Mouse (Mus musculus) midbrain, embryonic 12.5 days (tissue): ENCODE data around the gene Adam23. TPM values are rescaled to one million over a fixed set of nuclear protein-coding genes. Genes with fewer than 3 reads are reported as not detected.

Experiments used
- ATAC-seq: fragments of 200-750 bp; cut with Nextera tagmentation; 2 replicates; pipeline ENCODE4 v1.8.0; 2017; ENCODE audit warnings: low read depth, moderate TSS enrichment, moderate library complexity; ENCODE audit not compliant: low FRiP score
- H3K27ac ChIP-seq: fragments of 300-500 bp; sonication (generic); replicated peaks from 2 replicates; pipeline ENCODE4 v1.5.1; 2016; ENCODE audit warnings: mild to moderate bottlenecking
- H3K27me3 ChIP-seq: fragments of 300-500 bp; sonication (generic); 2 replicates; pipeline ENCODE4 v1.6.1; 2016; ENCODE audit warnings: mild to moderate bottlenecking
- H3K36me3 ChIP-seq: fragments of 300-500 bp; sonication (generic); 2 replicates; pipeline ENCODE4 v1.6.1; 2016
- H3K4me1 ChIP-seq: fragments of 300-500 bp; sonication (generic); 2 replicates; pipeline ENCODE4 v1.6.1; 2016
- H3K4me2 ChIP-seq: fragments of 300-500 bp; sonication (generic); replicated peaks from 2 replicates; pipeline ENCODE4 v1.6.1; 2016; ENCODE audit warnings: mild to moderate bottlenecking, moderate library complexity
- H3K4me3 ChIP-seq: fragments of 300-500 bp; sonication (generic); 2 replicates; pipeline ENCODE4 v1.5.1; 2016; ENCODE audit warnings: mild to moderate bottlenecking
- H3K9ac ChIP-seq: fragments of 300-500 bp; sonication (generic); replicated peaks from 2 replicates; pipeline ENCODE4 v1.6.1; 2016; ENCODE audit warnings: mild to moderate bottlenecking, moderate library complexity
- H3K9me3 ChIP-seq: fragments of 300-500 bp; sonication (generic); 2 replicates; pipeline ENCODE4 v1.6.1; 2016; ENCODE audit warnings: mild to moderate bottlenecking
- WGBS: fragments of 180-500 bp; shearing (Covaris S2); methylation state at CpG from one replicate; pipeline ENCODE4 v1.1.7; 2016; 5-methylcytosine and 5-hydroxymethylcytosine counted together
- polyA plus RNA-seq: library from polyadenylated mRNA; unstranded; fragments of >200 nt; fragmentation: Nextera tagmentation; extraction: Ambion mirVana; gene quantifications from 2 replicates; pipeline ENCODE4 v1.2.1, GENCODE M21; 2016

Adam23 gene
- 10.2 and 13.9 TPM in 2 replicates for polyA plus RNA-seq

GRCm38 (mm10) chr1:63445656-63446046 is at the start of gene Adam23:
TSS of gene Adam23 (plus strand) at chr1:63445891.
- WGBS, result under 1% methylated on average over 36 of the region's 41 CpGs

GRCm38 (mm10) chr1:63401130-63401529 is 44.6 kb upstream of the Adam23 start:
- no peak overlapping the region for H3K9ac ChIP-seq
- H3K9me3 ChIP-seq, result no peaks in the 10 kb centered on the region
- H3K27ac ChIP-seq, result no peak overlapping the region
- no peak overlapping the region for H3K4me3 ChIP-seq
- no peaks in the 10 kb centered on the region for H3K27me3 ChIP-seq
- no peak for ATAC-seq
- no peak overlapping the region for H3K4me2 ChIP-seq
- WGBS, result 76% methylated on average over 5 of the region's 5 CpGs
- no peaks in the 10 kb centered on the region for H3K36me3 ChIP-seq
- no peaks in the 10 kb centered on the region for H3K4me1 ChIP-seq

More at GRCm38 (mm10) chr1:63445656-63446046, at the start of gene Adam23:
- Histone ChIP-seq H3K4me3 (peak within 1 kb of the TSS; percentile 72), H3K27ac (peak within 1 kb of the TSS; percentile 69), H3K36me3 (no peaks in the 10 kb centered on the region), H3K4me1 (peaks cover 9% of the 10 kb centered on the region), H3K9me3 (no peaks in the 10 kb centered on the region), H3K27me3 (0 out of 2 replicates have a peak, but pooled peaks cover 3% of the 10 kb centered on the region), H3K9ac (peak within 1 kb of the TSS; percentile 91), H3K4me2 (peak within 1 kb of the TSS; percentile 95)
- peak; percentile 87 for ATAC-seq

- no peaks in the 10 kb centered on the region for H3K9me3 ChIP-seq
- H3K4me3 ChIP-seq, result no peak overlapping the region
- no peaks in the 10 kb centered on the region for H3K36me3 ChIP-seq
- no peak for ATAC-seq
- H3K27me3 ChIP-seq, result no peaks in the 10 kb centered on the region
- no peaks in the 10 kb centered on the region for H3K4me1 ChIP-seq
- H3K9ac ChIP-seq, result no peak overlapping the region
- whole genome bisulfite sequencing, result 46% methylated on average over 4 of the region's 4 CpGs
- H3K27ac ChIP-seq, result no peak overlapping the region
- no peak overlapping the region for H3K4me2 ChIP-seq
Measured at GRCm38 (mm10) chr1:63403601-63404000, 42.1 kb upstream of the Adam23 start.

- ATAC-seq, result no peak
- Histone ChIP-seq H3K4me1 (no peaks in the 10 kb centered on the region), H3K27ac (no peak overlapping the region), H3K4me2 (no peak overlapping the region), H3K36me3 (no peaks in the 10 kb centered on the region), H3K4me3 (no peak overlapping the region), H3K9ac (no peak overlapping the region), H3K27me3 (no peaks in the 10 kb centered on the region), H3K9me3 (no peaks in the 10 kb centered on the region)
- 85% methylated on average over 6 of the region's 6 CpGs for WGBS
Measured at GRCm38 (mm10) chr1:63408344-63408743, 37.3 kb upstream of the Adam23 start.

- H3K27ac ChIP-seq, result no peak overlapping the region
- H3K27me3 ChIP-seq, result no peaks in the 10 kb centered on the region
- no peak for ATAC-seq
- no peak overlapping the region for H3K4me3 ChIP-seq
- no peaks in the 10 kb centered on the region for H3K9me3 ChIP-seq
- H3K4me2 ChIP-seq, result no peak overlapping the region
- H3K4me1 ChIP-seq, result peaks cover 6% of the 10 kb centered on the region
- no peaks in the 10 kb centered on the region for H3K36me3 ChIP-seq
- 81% methylated on average over 8 of the region's 8 CpGs for WGBS
- H3K9ac ChIP-seq, result no peak overlapping the region
Measured at GRCm38 (mm10) chr1:63418491-63418890, 27.2 kb upstream of the Adam23 start.

GRCm38 (mm10) chr1:63430668-63431067 is 15.0 kb upstream of the Adam23 start:
- Histone ChIP-seq H3K9ac (no peak overlapping the region), H3K4me2 (no peak overlapping the region), H3K4me1 (peaks cover 4% of the 10 kb centered on the region; the same call in 1 of the 2 replicates), H3K27me3 (no peaks in the 10 kb centered on the region), H3K27ac (no peak overlapping the region), H3K36me3 (no peaks in the 10 kb centered on the region), H3K4me3 (no peak overlapping the region), H3K9me3 (0 out of 2 replicates have a peak, but pooled peaks cover 4% of the 10 kb centered on the region)
- 77% methylated on average over 6 of the region's 6 CpGs for WGBS
- no peak for ATAC-seq

- 90% methylated on average over 8 of the region's 8 CpGs for WGBS
- Histone ChIP-seq H3K27me3 (no peaks in the 10 kb centered on the region), H3K36me3 (no peaks in the 10 kb centered on the region), H3K4me3 (no peak overlapping the region), H3K4me2 (no peak overlapping the region), H3K4me1 (peaks cover 4% of the 10 kb centered on the region; the same call in 1 of the 2 replicates), H3K27ac (no peak overlapping the region), H3K9me3 (0 out of 2 replicates have a peak, but pooled peaks cover 4% of the 10 kb centered on the region), H3K9ac (no peak overlapping the region)
- ATAC-seq, result no peak
Measured at GRCm38 (mm10) chr1:63431166-63431565, 14.5 kb upstream of the Adam23 start.

GRCm38 (mm10) chr1:63431842-63432241 is 13.8 kb upstream of the Adam23 start:
- H3K36me3 ChIP-seq, result no peaks in the 10 kb centered on the region
- no peak overlapping the region for H3K9ac ChIP-seq
- H3K4me2 ChIP-seq, result no peak overlapping the region
- WGBS, result 50% methylated on average over 3 of the region's 3 CpGs
- no peak for ATAC-seq
- H3K27ac ChIP-seq, result no peak overlapping the region
- H3K27me3 ChIP-seq, result no peaks in the 10 kb centered on the region
- H3K9me3 ChIP-seq, result 0 out of 2 replicates have a peak, but pooled peaks cover under 1% of the 10 kb centered on the region
- no peak overlapping the region for H3K4me3 ChIP-seq
- peaks cover 4% of the 10 kb centered on the region; the same call in 1 of the 2 replicates for H3K4me1 ChIP-seq

- peaks cover 4% of the 10 kb centered on the region; the same call in 1 of the 2 replicates for H3K4me1 ChIP-seq
- no peak overlapping the region for H3K9ac ChIP-seq
- H3K27me3 ChIP-seq, result no peaks in the 10 kb centered on the region
- ATAC-seq, result no peak
- H3K4me3 ChIP-seq, result no peak overlapping the region
- WGBS, result 72% methylated on average over 7 of the region's 7 CpGs
- H3K36me3 ChIP-seq, result no peaks in the 10 kb centered on the region
- H3K27ac ChIP-seq, result no peak overlapping the region
- H3K9me3 ChIP-seq, result no peaks in the 10 kb centered on the region
- no peak overlapping the region for H3K4me2 ChIP-seq
Measured at GRCm38 (mm10) chr1:63434052-63434451, 11.6 kb upstream of the Adam23 start.

GRCm38 (mm10) chr1:63437529-63437928 is 8.2 kb upstream of the Adam23 start:
- no peak overlapping the region for H3K4me3 ChIP-seq
- H3K9ac ChIP-seq, result no peak overlapping the region
- H3K27me3 ChIP-seq, result no peaks in the 10 kb centered on the region
- no peak overlapping the region for H3K4me2 ChIP-seq
- no peaks in the 10 kb centered on the region for H3K9me3 ChIP-seq
- peaks cover 4% of the 10 kb centered on the region; the same call in 1 of the 2 replicates for H3K4me1 ChIP-seq
- no peak overlapping the region for H3K27ac ChIP-seq
- no peaks in the 10 kb centered on the region for H3K36me3 ChIP-seq
- ATAC-seq, result no peak
- WGBS, result 52% methylated on average over 3 of the region's 3 CpGs

- WGBS, result 40% methylated on average over 2 of the region's 2 CpGs
- Histone ChIP-seq H3K27ac (no peak overlapping the region), H3K4me3 (no peak overlapping the region), H3K9ac (no peak overlapping the region), H3K4me1 (peaks cover 9% of the 10 kb centered on the region), H3K36me3 (no peaks in the 10 kb centered on the region), H3K27me3 (0 out of 2 replicates have a peak, but pooled peaks cover 1% of the 10 kb centered on the region), H3K9me3 (no peaks in the 10 kb centered on the region), H3K4me2 (no peak overlapping the region)
- ATAC-seq, result no peak
Measured at GRCm38 (mm10) chr1:63442186-63442585, 3.5 kb upstream of the Adam23 start.

GRCm38 (mm10) chr1:63442616-63443015 is 3.1 kb upstream of the Adam23 start:
- Histone ChIP-seq H3K4me1 (peaks cover 9% of the 10 kb centered on the region), H3K9ac (no peak overlapping the region), H3K27me3 (0 out of 2 replicates have a peak, but pooled peaks cover 3% of the 10 kb centered on the region), H3K4me3 (no peak overlapping the region), H3K4me2 (no peak overlapping the region), H3K36me3 (no peaks in the 10 kb centered on the region), H3K9me3 (no peaks in the 10 kb centered on the region), H3K27ac (no peak overlapping the region)
- 74% methylated on average over 4 of the region's 4 CpGs for WGBS
- no peak for ATAC-seq
